Mouse (Mus musculus) bone marrow, adult 2 months (tissue): ENCODE results near the gene Smad1.

Experiments used
- CTCF ChIP-seq: fragments of 200-500 bp; IDR thresholded peaks from 2 replicates; pipeline ENCODE4 v1.5.1; 2011; ENCODE audit warnings: low read length, control low read depth; ENCODE audit not compliant: control insufficient read depth, insufficient read depth
- POLR2A ChIP-seq: fragments of 200-500 bp; IDR thresholded peaks from 2 replicates; pipeline ENCODE4 v1.6.1; 2011; ENCODE audit warnings: low read depth, mild to moderate bottlenecking, control low read depth, low read length, borderline replicate concordance; ENCODE audit not compliant: control insufficient read depth

- TF ChIP-seq CTCF (no peak), POLR2A (no peak)
Observed at GRCm38 (mm10) chr8:79375775-79376123, 23.6 kb downstream of the Smad1 start.
